Mouse (Mus musculus): ENCODE results near the gene Scrg1. TPM values are rescaled to one million over a fixed set of nuclear protein-coding genes. Genes with fewer than 3 reads are reported as not detected.

Scrg1 gene
- total RNA-seq, 2 experiments from 2014 or later = 41.1 to 42.5 TPM

GRCm38 (mm10) chr8:57517723-57518122 lies 62.0 kb downstream of the Scrg1 start:
- no peak for DNase-seq (ENCODE audit: extremely low spot score in 1 of 2, low spot score in 2 of 2)
- TF ChIP-seq CTCF (IDR thresholded peaks at IDR 0.05) = no peak
- intact Hi-C loops (cut with DNase I) = no loop called here
- Histone ChIP-seq H3K4me3 (no peak overlapping the region), H3K27ac (no peak overlapping the region)

DNA sequence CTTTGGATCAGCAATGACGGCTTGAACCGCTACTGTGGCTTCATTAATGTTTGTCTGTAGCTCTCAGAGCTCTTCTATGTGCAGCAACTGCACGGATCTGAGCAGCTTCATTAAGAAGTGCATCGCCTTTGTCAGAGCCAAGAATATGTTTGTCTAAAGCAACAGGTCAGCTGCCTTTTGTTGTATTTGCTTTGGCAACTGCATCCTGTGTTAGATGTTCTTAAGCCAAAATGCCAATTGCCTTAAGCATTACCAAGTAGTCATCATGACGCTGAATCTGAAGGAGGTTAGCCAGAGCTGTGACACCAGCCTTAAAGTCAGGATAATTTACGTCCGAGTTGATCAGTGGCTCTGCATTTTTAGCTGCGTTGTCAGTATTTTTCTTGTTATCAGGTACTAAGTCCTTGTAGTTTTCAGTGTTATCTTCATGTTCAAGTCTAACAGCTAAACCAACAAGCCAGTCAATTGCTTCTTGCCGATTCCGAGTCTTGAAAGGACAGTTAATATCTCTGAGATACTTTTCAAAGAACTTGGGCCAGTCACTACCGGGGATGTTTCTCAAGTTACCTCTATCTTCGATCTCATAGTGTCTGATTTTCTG lies 64.6 kb downstream of the Scrg1 start:
- Histone ChIP-seq H3K4me3 (no peak overlapping the region), H3K27ac (no peak overlapping the region)
- no peak for DNase-seq (ENCODE audit: extremely low spot score in 1 of 2, low spot score in 2 of 2)
- intact Hi-C loops (cut with DNase I) = no loop called here
- TF ChIP-seq CTCF (IDR thresholded peaks at IDR 0.05) = no peak

Other genes with a start within 250 kb of the Scrg1 start
- gene Hand2, start 134.9 kb upstream of the Scrg1 start, total RNA-seq (2021) = not detected
- gene Sap30, start 31.9 kb downstream of the Scrg1 start, total RNA-seq (2021) = 10 to 100 TPM in 1 of 2 experiments, 1 to 10 TPM in 1; 9.8 to 13.9 TPM
- 1 to 10 TPM; 3.9 to 6.4 TPM for gene Hmgb2, start 56.0 kb downstream of the Scrg1 start, total RNA-seq (2021)
- 10 to 100 TPM in 1 of 2 experiments, 1 to 10 TPM in 1; 9.6 to 12.6 TPM for gene Galnt7, start 197.1 kb downstream of the Scrg1 start, total RNA-seq (2021)

Measured in left cerebral cortex, adult 2 months (tissue).